23 mouse cellular contexts compared by ENCODE assay signal in the genomic region with DNA sequence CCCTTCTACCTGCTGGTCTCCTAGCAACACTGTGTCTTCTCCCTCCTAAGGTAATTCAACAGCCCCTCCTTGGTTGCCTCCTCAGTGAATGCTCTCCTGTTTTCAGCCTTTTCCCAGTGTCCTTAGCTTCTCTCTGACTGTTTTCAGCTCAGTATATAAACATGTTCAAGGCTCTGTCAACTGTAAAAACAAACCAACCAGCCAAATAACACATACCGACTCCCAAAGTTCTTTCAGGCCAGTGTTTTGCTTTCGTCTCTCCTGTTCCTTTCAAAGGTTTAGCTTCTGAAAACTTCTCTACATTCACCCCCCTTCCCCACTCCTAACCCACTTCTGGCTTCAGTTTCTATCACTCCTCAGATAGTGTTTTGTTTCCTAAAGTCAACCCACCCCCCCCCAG.
DNase-seq lines count a peak whose midpoint lies in the region; ATAC-seq and TF ChIP-seq lines count a peak whose summit lies in the region.
"Had no signal": no experiment of that assay in that cellular context is flagged by ENCODE, and none has a peak within 500 bp of the region (broad histone marks: within the 10 kb centered on the region; RNA-seq: fewer than 3 reads in every experiment).

No protein-coding gene starts in this region.

- H3K36me3 ChIP-seq in forebrain, embryonic 16.5 days (ENCODE audit: control insufficient read depth, insufficient read depth) = no peaks in the 10 kb centered on the region
- no peaks in the 10 kb centered on the region for H3K36me3 ChIP-seq in forebrain, embryonic 11.5 days (ENCODE audit: control insufficient read depth, insufficient read depth, low read length)
- no peaks in the 10 kb centered on the region for H3K36me3 ChIP-seq in liver, adult 2 months (ENCODE audit: control insufficient read depth, insufficient read depth, low read length)
- H3K36me3 ChIP-seq: embryonic facial prominence, embryonic 12.5 days; forebrain, embryonic 12.5 days; heart, embryonic 12.5 days had no signal

- H3K4me3 ChIP-seq in forebrain, embryonic 16.5 days (replicated peaks; ENCODE audit: low read length) = no peak overlapping the region
- H3K4me3 ChIP-seq in forebrain, embryonic 11.5 days (ENCODE audit: low read depth, low read length) = no peak overlapping the region
- peak overlapping the region; percentile 50 for H3K4me3 ChIP-seq in liver, adult 2 months (ENCODE audit: insufficient read depth, low read depth, low read length)
- H3K4me3 ChIP-seq in cortical plate, adult 2 months (ENCODE audit: insufficient read depth, low read length) = no peak overlapping the region
- H3K4me3 ChIP-seq: embryonic facial prominence, embryonic 12.5 days; forebrain, embryonic 12.5 days; heart, embryonic 12.5 days had no signal

- ATAC-seq in forebrain, embryonic 16.5 days = 0 out of 2 replicates have a peak, but pooled peaks have one; percentile 43
- ATAC-seq in forebrain, embryonic 11.5 days (replicated peaks; ENCODE audit: low FRiP score) = no peak
- ATAC-seq: activated CD4-positive, CD25-positive, alpha-beta regulatory T cell, adult 4 months; intestine, postnatal 0 days had no signal

- H3K27me3 ChIP-seq in forebrain, embryonic 16.5 days (replicated peaks; ENCODE audit: control insufficient read depth, insufficient read depth, low read length) = no peaks in the 10 kb centered on the region
- H3K27me3 ChIP-seq in forebrain, embryonic 11.5 days (ENCODE audit: control insufficient read depth, insufficient read depth, low read length) = no peaks in the 10 kb centered on the region
- H3K27me3 ChIP-seq in liver, adult 2 months (ENCODE audit: control insufficient read depth, insufficient read depth, low read length) = no peaks in the 10 kb centered on the region
- H3K27me3 ChIP-seq: embryonic facial prominence, embryonic 12.5 days; forebrain, embryonic 12.5 days; heart, embryonic 12.5 days had no signal

- no peaks in the 10 kb centered on the region for H3K4me1 ChIP-seq in forebrain, embryonic 16.5 days (replicated peaks; ENCODE audit: control insufficient read depth, insufficient read depth, low read length)
- H3K4me1 ChIP-seq in forebrain, embryonic 11.5 days (replicated peaks; ENCODE audit: control insufficient read depth, insufficient read depth, low read length) = no peaks in the 10 kb centered on the region
- H3K4me1 ChIP-seq in liver, adult 2 months (ENCODE audit: control insufficient read depth, insufficient read depth, low read length) = peaks cover 42% of the 10 kb centered on the region
- H3K4me1 ChIP-seq in cortical plate, adult 2 months (ENCODE audit: control insufficient read depth, insufficient read depth, low read length) = peaks cover 2% of the 10 kb centered on the region; the same call in 1 of the 2 replicates
- H3K4me1 ChIP-seq: forebrain, embryonic 12.5 days had no signal

- H3K9ac ChIP-seq in forebrain, embryonic 16.5 days (replicated peaks; ENCODE audit: low read depth, low read length) = no peak overlapping the region
- H3K9ac ChIP-seq in forebrain, embryonic 11.5 days (ENCODE audit: low read length) = no peak overlapping the region
- peak overlapping the region; percentile 80 for H3K9ac ChIP-seq in liver, adult 2 months (ENCODE audit: low read depth, low read length)
- H3K9ac ChIP-seq: embryonic facial prominence, embryonic 12.5 days; forebrain, embryonic 12.5 days; heart, embryonic 12.5 days; hindbrain, embryonic 14.5 days had no signal

- no peak for DNase-seq in forebrain, embryonic 11.5 days (ENCODE audit: low spot score)
- DNase-seq in liver, adult 2 months (ENCODE audit: extremely low read depth, low read depth, low spot score) = peak; percentile 82
- DNase-seq in liver = no peak
- DNase-seq in ES-CJ7 (ENCODE audit: low read depth, low spot score) = peak; percentile 47
- DNase-seq in urinary bladder, postnatal 10 days (ENCODE audit: low spot score) = no peak
- DNase-seq: adrenal gland, adult 2 months; adrenal gland, postnatal 36 days; cerebellum, adult 18-20 months; cerebellum, postnatal 10 days; gastrocnemius, postnatal 14 days; kidney, postnatal 36 days; left cerebral cortex, postnatal 4 days; lung, adult 18-20 months; lung, postnatal 10 days; midbrain, embryonic 14.5 days had no signal

- H3K4me2 ChIP-seq in forebrain, embryonic 16.5 days (ENCODE audit: low read length) = no peak overlapping the region
- no peak overlapping the region for H3K4me2 ChIP-seq in forebrain, embryonic 11.5 days (ENCODE audit: low read depth, low read length, severe bottlenecking)
- H3K4me2 ChIP-seq: embryonic facial prominence, embryonic 12.5 days; forebrain, embryonic 12.5 days; heart, embryonic 12.5 days; hindbrain, embryonic 14.5 days had no signal

- no peak for TF ChIP-seq CTCF in liver, adult 2 months (IDR thresholded peaks at IDR 0.05; ENCODE audit: low read depth, low read length)
- TF ChIP-seq CTCF in cortical plate, adult 2 months (IDR thresholded peaks at IDR 0.05; ENCODE audit: extremely low read depth, insufficient read depth, low read length) = no peak

- no peaks in the 10 kb centered on the region for H3K9me3 ChIP-seq in forebrain, embryonic 16.5 days (ENCODE audit: control insufficient read depth, low read length)
- no peaks in the 10 kb centered on the region for H3K9me3 ChIP-seq in forebrain, embryonic 11.5 days (ENCODE audit: control insufficient read depth, low read length)
- H3K9me3 ChIP-seq: embryonic facial prominence, embryonic 12.5 days; forebrain, embryonic 12.5 days; heart, embryonic 12.5 days had no signal

- no peaks in the 10 kb centered on the region for H3K79me2 ChIP-seq in liver, adult 2 months (ENCODE audit: control insufficient read depth, insufficient read depth, low read length)

- 55% methylated on average over 2 of the region's 2 CpGs for WGBS in forebrain, embryonic 16.5 days
- WGBS in forebrain, embryonic 11.5 days = 76% methylated on average over 2 of the region's 2 CpGs
- WGBS in liver, adult 2 months = 19% methylated on average over 2 of the region's 2 CpGs

- no peak overlapping the region for H3K27ac ChIP-seq in forebrain, embryonic 16.5 days (ENCODE audit: low read length)
- no peak overlapping the region for H3K27ac ChIP-seq in forebrain, embryonic 11.5 days (ENCODE audit: low read depth, low read length)
- peak overlapping the region; percentile 82 for H3K27ac ChIP-seq in liver, adult 2 months (replicated peaks; ENCODE audit: insufficient read depth, low read depth, low read length)
- 0 out of 2 replicates have a peak overlapping the region, but pooled peaks have one; percentile 17 for H3K27ac ChIP-seq in cortical plate, adult 2 months (ENCODE audit: insufficient read depth, low read length)
- H3K27ac ChIP-seq: embryonic facial prominence, embryonic 12.5 days; forebrain, embryonic 12.5 days; hindbrain, embryonic 14.5 days had no signal

- no peak for TF ChIP-seq POLR2A in liver, adult 2 months (IDR thresholded peaks at IDR 0.05; ENCODE audit: extremely low read depth, insufficient read depth, low read length)
- TF ChIP-seq POLR2A in cortical plate, adult 2 months (IDR thresholded peaks at IDR 0.05; ENCODE audit: extremely low read depth, insufficient read depth, low read length) = no peak

Comparison
In these comparisons a context has a peak if more than half of its experiments do, and no peak if none do; other contexts are left out.
1. DNase-seq: peak in liver, adult 2 months (single experiment) and ES-CJ7 (single experiment); none in forebrain, embryonic 11.5 days (single experiment), liver (single experiment) and urinary bladder, postnatal 10 days (single experiment).
2. H3K27ac ChIP-seq: peak in liver, adult 2 months (single experiment) and cortical plate, adult 2 months (single experiment); none in forebrain, embryonic 16.5 days (single experiment) and forebrain, embryonic 11.5 days (single experiment).